ENCODE assay signal across 9 mouse cellular contexts in genomic region chr10:121426458-121427070, GRCm38 (mm10). TPM values are rescaled to one million over a fixed set of nuclear protein-coding genes. Genes with fewer than 3 reads are reported as not detected.
DNase-seq lines count a peak whose midpoint lies in the region; ATAC-seq and TF ChIP-seq lines count a peak whose summit lies in the region.
"Had no signal": no experiment of that assay in that cellular context is flagged by ENCODE, and none has a peak within 500 bp of the region (broad histone marks: within the 10 kb centered on the region; RNA-seq: fewer than 3 reads in every experiment).

No protein-coding gene starts in this region.

- no peak overlapping the region for H3K4me3 ChIP-seq in embryonic facial prominence, embryonic 12.5 days
- no peak overlapping the region for H3K4me3 ChIP-seq in embryonic facial prominence, embryonic 10.5 days
- no peak overlapping the region for H3K4me3 ChIP-seq in ES-Bruce4 (ENCODE audit: low read depth, low read length)
- H3K4me3 ChIP-seq in heart, postnatal 0 days (ENCODE audit: low read depth, low read length) = no peak overlapping the region
- no peak overlapping the region for H3K4me3 ChIP-seq in limb, embryonic 11.5 days (ENCODE audit: low read depth, low read length)

- ATAC-seq in embryonic facial prominence, embryonic 12.5 days (ENCODE audit: insufficient number of reproducible peaks, insufficient read depth, low FRiP score, low TSS enrichment) = no peak
- no peak for ATAC-seq in heart, postnatal 0 days (ENCODE audit: insufficient read depth, low read depth)
- no peak for ATAC-seq in limb, embryonic 11.5 days (ENCODE audit: insufficient number of reproducible peaks, low FRiP score, low TSS enrichment, low read depth)
- ATAC-seq: forebrain, embryonic 16.5 days had no signal

- H3K4me2 ChIP-seq in embryonic facial prominence, embryonic 12.5 days (replicated peaks) = no peak overlapping the region
- H3K4me2 ChIP-seq in heart, postnatal 0 days (ENCODE audit: low read depth, low read length) = no peak overlapping the region
- H3K4me2 ChIP-seq in limb, embryonic 11.5 days (ENCODE audit: low read depth, severe bottlenecking) = no peak overlapping the region

- intact Hi-C loops in left cerebral cortex, postnatal 14 days (cut with DNase I) = loop anchor here (5.0 kb wide), 1 partner anchor 46 kb away; no protein-coding TSS in a partner anchor

- no peak overlapping the region for H3K9ac ChIP-seq in embryonic facial prominence, embryonic 12.5 days
- H3K9ac ChIP-seq in ES-Bruce4 (ENCODE audit: low read depth, poor library complexity, severe bottlenecking) = no peak overlapping the region
- H3K9ac ChIP-seq in heart, postnatal 0 days (replicated peaks; ENCODE audit: low read depth, low read length) = no peak overlapping the region
- no peak overlapping the region for H3K9ac ChIP-seq in limb, embryonic 11.5 days (ENCODE audit: low read length)

- TF ChIP-seq CTCF in ES-Bruce4 (IDR thresholded peaks at IDR 0.05; ENCODE audit: low read depth, low read length) = no peak
- no peak for TF ChIP-seq CTCF in heart, postnatal 0 days (IDR thresholded peaks at IDR 0.05; ENCODE audit: low read depth)

- no peak for TF ChIP-seq POLR2A in ES-Bruce4 (IDR thresholded peaks at IDR 0.05; ENCODE audit: insufficient read depth, low read length)

- H3K27ac ChIP-seq in embryonic facial prominence, embryonic 12.5 days = 0 out of 2 replicates have a peak overlapping the region, but pooled peaks have one; percentile 36
- H3K27ac ChIP-seq in embryonic facial prominence, embryonic 10.5 days (replicated peaks) = no peak overlapping the region
- H3K27ac ChIP-seq in ES-Bruce4 (ENCODE audit: insufficient read depth, low read length) = 0 out of 2 replicates have a peak overlapping the region, but pooled peaks have one; percentile 5
- peak overlapping the region; percentile 92 for H3K27ac ChIP-seq in heart, postnatal 0 days (ENCODE audit: low read depth)
- H3K27ac ChIP-seq in limb, embryonic 11.5 days (replicated peaks; ENCODE audit: low read depth, low read length) = 0 out of 2 replicates have a peak overlapping the region, but pooled peaks have one; percentile 30

- H3K9me3 ChIP-seq in embryonic facial prominence, embryonic 12.5 days = no peaks in the 10 kb centered on the region
- H3K9me3 ChIP-seq in embryonic facial prominence, embryonic 10.5 days = no peaks in the 10 kb centered on the region
- H3K9me3 ChIP-seq in ES-Bruce4 (replicated peaks; ENCODE audit: control insufficient read depth, insufficient read depth, low read length, poor library complexity, severe bottlenecking) = no peaks in the 10 kb centered on the region
- no peaks in the 10 kb centered on the region for H3K9me3 ChIP-seq in heart, postnatal 0 days (replicated peaks; ENCODE audit: control insufficient read depth, low read length)
- no peaks in the 10 kb centered on the region for H3K9me3 ChIP-seq in limb, embryonic 11.5 days (ENCODE audit: control insufficient read depth, low read length)

- no peak for TF ChIP-seq EP300 in ES-Bruce4 (IDR thresholded peaks at IDR 0.05; ENCODE audit: insufficient read depth, low read depth, low read length)
- TF ChIP-seq EP300 in heart, postnatal 0 days (IDR thresholded peaks at IDR 0.05; ENCODE audit: low read depth) = no peak

- 43% methylated on average over 5 of the region's 5 CpGs for WGBS in embryonic facial prominence, embryonic 12.5 days
- 49% methylated on average over 5 of the region's 5 CpGs for WGBS in embryonic facial prominence, embryonic 10.5 days
- WGBS in heart, postnatal 0 days = 29% methylated on average over 5 of the region's 5 CpGs
- WGBS in limb, embryonic 11.5 days = 35% methylated on average over 5 of the region's 5 CpGs

- H3K36me3 ChIP-seq in embryonic facial prominence, embryonic 12.5 days = no peaks in the 10 kb centered on the region
- H3K36me3 ChIP-seq in embryonic facial prominence, embryonic 10.5 days (replicated peaks) = 0 out of 2 replicates have a peak, but pooled peaks cover 2% of the 10 kb centered on the region
- no peaks in the 10 kb centered on the region for H3K36me3 ChIP-seq in ES-Bruce4 (ENCODE audit: control insufficient read depth, insufficient read depth, low read length, poor library complexity, severe bottlenecking)
- no peaks in the 10 kb centered on the region for H3K36me3 ChIP-seq in heart, postnatal 0 days (replicated peaks; ENCODE audit: control insufficient read depth, insufficient read depth, low read length)
- H3K36me3 ChIP-seq in limb, embryonic 11.5 days (ENCODE audit: control insufficient read depth, insufficient read depth, low read length) = 0 out of 2 replicates have a peak, but pooled peaks cover 2% of the 10 kb centered on the region

- H3K4me1 ChIP-seq in embryonic facial prominence, embryonic 12.5 days = peaks cover 55% of the 10 kb centered on the region
- peaks cover 75% of the 10 kb centered on the region for H3K4me1 ChIP-seq in embryonic facial prominence, embryonic 10.5 days
- peaks cover 16% of the 10 kb centered on the region for H3K4me1 ChIP-seq in ES-Bruce4 (ENCODE audit: control insufficient read depth, insufficient read depth, low read length)
- peaks cover 78% of the 10 kb centered on the region for H3K4me1 ChIP-seq in heart, postnatal 0 days (ENCODE audit: control insufficient read depth, insufficient read depth)
- peaks cover 40% of the 10 kb centered on the region for H3K4me1 ChIP-seq in limb, embryonic 11.5 days (ENCODE audit: control insufficient read depth, insufficient read depth, low read length)

- H3K27me3 ChIP-seq in embryonic facial prominence, embryonic 12.5 days = no peaks in the 10 kb centered on the region
- H3K27me3 ChIP-seq in embryonic facial prominence, embryonic 10.5 days (replicated peaks; ENCODE audit: low read depth, poor library complexity, severe bottlenecking) = no peaks in the 10 kb centered on the region
- H3K27me3 ChIP-seq in ES-Bruce4 (ENCODE audit: control insufficient read depth, insufficient read depth, low read length, poor library complexity, severe bottlenecking) = no peaks in the 10 kb centered on the region
- H3K27me3 ChIP-seq in heart, postnatal 0 days (ENCODE audit: control insufficient read depth, insufficient read depth, low read length) = no peaks in the 10 kb centered on the region
- H3K27me3 ChIP-seq in limb, embryonic 11.5 days (ENCODE audit: control insufficient read depth, insufficient read depth, low read length) = no peaks in the 10 kb centered on the region

- no peak for DNase-seq in embryonic facial prominence, embryonic 10.5 days (ENCODE audit: low spot score)
- DNase-seq in heart, postnatal 0 days (ENCODE audit: low spot score) = no peak
- DNase-seq in limb, embryonic 11.5 days (ENCODE audit: low spot score) = no peak
- no peak for DNase-seq in right cerebral cortex, postnatal 36 days (ENCODE audit: low spot score in 2 of 2)
- DNase-seq in left cerebral cortex, postnatal 14 days (ENCODE audit: low spot score in 2 of 2) = no peak
- DNase-seq in urinary bladder, adult 2 months (ENCODE audit: low spot score) = no peak

RNA-seq across cellular contexts. Expression of gene Rassf3, which starts 49.6 kb away (rescaled TPM):
- polyA plus RNA-seq in embryonic facial prominence, embryonic 12.5 days (2016; fragmentation: Nextera tagmentation; extraction: Ambion mirVana) = 23.1 and 24.7 TPM in 2 replicates
- polyA plus RNA-seq in embryonic facial prominence, embryonic 10.5 days (2016; fragmentation: Nextera tagmentation; extraction: Ambion mirVana) = 15.8 and 19.4 TPM in 2 replicates
- polyA plus RNA-seq in ES-Bruce4 (2011; ENCODE audit: insufficient read depth, insufficient read length, low read depth, missing spikeins) = 41.7 and 46.6 TPM in 2 replicates
- 27.9 and 32.3 TPM in 2 replicates for total RNA-seq in heart, postnatal 0 days (2014; rRNA removed; ENCODE audit: low replicate concordance)
- 22.0 and 23.4 TPM in 2 replicates for polyA plus RNA-seq in heart, postnatal 0 days (2015; fragmentation: Nextera tagmentation; extraction: Ambion mirVana)
- 16.5 and 17.2 TPM in 2 replicates for polyA plus RNA-seq in limb, embryonic 11.5 days (2014; fragmentation: Nextera tagmentation; extraction: Ambion mirVana)
- 10 to 100 TPM; 29.6 to 33.9 TPM for total RNA-seq in left cerebral cortex, postnatal 14 days (2021)
- 106 and 139 TPM in 2 replicates for polyA plus RNA-seq in urinary bladder, adult 2 months (2012; rRNA removed)
